Mouse (Mus musculus) midbrain, embryonic 16.5 days (tissue): ENCODE measurements around the gene Ttc21b. TPM values are rescaled to one million over a fixed set of nuclear protein-coding genes. Genes with fewer than 3 reads are reported as not detected.

ENCODE experiments used
- ATAC-seq: fragments of 200-750 bp; cut with Nextera tagmentation; 2 replicates; pipeline ENCODE4 v1.8.0; 2017; ENCODE audit warnings: moderate TSS enrichment
- H3K27ac ChIP-seq: fragments of 300-500 bp; sonication (generic); 2 replicates; pipeline ENCODE4 v1.5.1; 2014; ENCODE audit warnings: mild to moderate bottlenecking, low read length, mixed read lengths
- H3K27me3 ChIP-seq: fragments of 300-500 bp; sonication (generic); 2 replicates; pipeline ENCODE4 v1.6.1; 2014; ENCODE audit warnings: low read depth, low read length, mixed read lengths; ENCODE audit not compliant: control insufficient read depth, insufficient read depth
- H3K36me3 ChIP-seq: fragments of 300-500 bp; sonication (generic); 2 replicates; pipeline ENCODE4 v1.6.1; 2014; ENCODE audit warnings: mild to moderate bottlenecking, low read length, moderate library complexity, mixed read lengths; ENCODE audit not compliant: control insufficient read depth, insufficient read depth
- H3K4me1 ChIP-seq: fragments of 300-500 bp; sonication (generic); 2 replicates; pipeline ENCODE4 v1.6.1; 2014; ENCODE audit warnings: mild to moderate bottlenecking, low read length, mixed read lengths; ENCODE audit not compliant: control insufficient read depth, insufficient read depth
- H3K4me2 ChIP-seq: fragments of 300-500 bp; sonication (generic); 2 replicates; pipeline ENCODE4 v1.6.1; 2014; ENCODE audit warnings: mild to moderate bottlenecking, low read length, mixed read lengths
- H3K4me3 ChIP-seq: fragments of 300-500 bp; sonication (generic); 2 replicates; pipeline ENCODE4 v1.5.1; 2014; ENCODE audit warnings: low read depth, mild to moderate bottlenecking, low read length, moderate library complexity, mixed read lengths
- H3K9ac ChIP-seq: fragments of 300-500 bp; sonication (generic); 2 replicates; pipeline ENCODE4 v1.6.1; 2014; ENCODE audit warnings: low read depth, low read length, mixed read lengths
- H3K9me3 ChIP-seq: fragments of 300-500 bp; sonication (generic); replicated peaks from 2 replicates; pipeline ENCODE4 v1.6.1; 2014; ENCODE audit warnings: mild to moderate bottlenecking, low read length, mixed read lengths; ENCODE audit not compliant: control insufficient read depth, poor library complexity, severe bottlenecking
- WGBS: fragments of 180-500 bp; shearing (Covaris S2); extraction: QIAGEN DNeasy Blood & Tissue Kit; methylation state at CpG from one replicate; pipeline ENCODE4 v1.1.7; 2014; 5-methylcytosine and 5-hydroxymethylcytosine counted together
- polyA plus RNA-seq: library from polyadenylated mRNA; unstranded; fragments of >200 nt; fragmentation: Nextera tagmentation; extraction: Ambion mirVana; gene quantifications from 2 replicates; pipeline ENCODE4 v1.2.1, GENCODE M21; 2015

Ttc21b gene
- polyA plus RNA-seq, 1 experiment from 2014 or later, result 11.8 TPM

DNA sequence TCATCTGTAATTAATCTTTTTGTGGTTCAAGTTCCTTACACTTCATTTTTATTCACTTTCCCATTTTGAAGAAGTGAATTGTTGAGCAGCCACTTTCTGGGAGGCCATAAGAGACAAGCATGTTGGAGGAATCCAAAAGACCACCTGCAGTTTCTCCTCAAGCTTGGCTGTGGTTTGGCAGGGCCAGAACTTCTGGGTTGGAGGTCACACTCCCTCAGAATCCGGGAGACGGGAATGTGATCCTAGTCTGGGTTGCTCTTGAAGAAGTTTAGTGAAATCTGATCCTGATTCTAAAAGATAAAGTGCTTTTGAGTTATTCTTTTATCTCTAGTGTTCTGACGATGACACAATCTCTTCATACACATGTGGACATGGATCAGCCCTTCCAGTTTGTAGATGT lies 105.9 kb downstream of the Ttc21b start:
- H3K27me3 ChIP-seq, result no peaks in the 10 kb centered on the region
- WGBS, result 86% methylated on average over 3 of the region's 3 CpGs
- H3K4me1 ChIP-seq, result no peaks in the 10 kb centered on the region; the same call in 1 of the 2 replicates
- H3K9ac ChIP-seq, result no peak overlapping the region
- no peak overlapping the region for H3K4me2 ChIP-seq
- no peak overlapping the region for H3K27ac ChIP-seq
- no peaks in the 10 kb centered on the region for H3K9me3 ChIP-seq
- H3K36me3 ChIP-seq, result no peaks in the 10 kb centered on the region
- ATAC-seq, result no peak
- H3K4me3 ChIP-seq, result no peak overlapping the region

DNA sequence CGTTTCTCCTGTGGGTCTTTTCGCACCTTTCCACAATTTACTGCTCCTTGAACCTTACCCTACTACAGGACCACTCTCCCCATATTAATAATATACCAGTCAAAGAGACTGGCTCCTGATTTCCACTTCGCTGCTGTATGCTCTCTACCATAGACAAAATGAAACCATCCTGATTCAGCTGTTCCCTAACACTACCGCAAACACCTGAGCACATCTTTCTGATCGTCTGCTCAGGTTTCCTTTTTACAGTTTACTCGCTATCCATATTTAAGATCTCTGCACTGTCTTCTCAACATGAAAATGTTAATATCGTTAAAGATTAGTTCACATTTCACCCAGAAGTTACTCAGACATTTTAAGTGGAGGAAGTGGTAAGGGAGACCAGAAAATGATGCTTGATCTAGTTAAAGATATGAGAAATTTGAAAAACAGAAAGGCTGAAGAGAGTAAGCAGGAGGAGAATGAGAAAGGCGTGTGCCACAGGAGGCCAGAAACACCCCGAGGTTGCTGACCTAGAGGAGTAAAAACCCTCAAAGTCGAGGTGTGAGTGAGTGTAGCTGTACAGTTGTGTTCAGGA lies 107.7 kb downstream of the Ttc21b start:
- ATAC-seq, result no peak
- no peaks in the 10 kb centered on the region for H3K9me3 ChIP-seq
- no peak overlapping the region for H3K27ac ChIP-seq
- H3K9ac ChIP-seq, result no peak overlapping the region
- WGBS, result 85% methylated on average over 10 of the region's 10 CpGs
- H3K4me3 ChIP-seq, result no peak overlapping the region
- no peaks in the 10 kb centered on the region for H3K36me3 ChIP-seq
- H3K27me3 ChIP-seq, result no peaks in the 10 kb centered on the region
- H3K4me2 ChIP-seq, result no peak overlapping the region
- no peaks in the 10 kb centered on the region; the same call in 1 of the 2 replicates for H3K4me1 ChIP-seq

DNA sequence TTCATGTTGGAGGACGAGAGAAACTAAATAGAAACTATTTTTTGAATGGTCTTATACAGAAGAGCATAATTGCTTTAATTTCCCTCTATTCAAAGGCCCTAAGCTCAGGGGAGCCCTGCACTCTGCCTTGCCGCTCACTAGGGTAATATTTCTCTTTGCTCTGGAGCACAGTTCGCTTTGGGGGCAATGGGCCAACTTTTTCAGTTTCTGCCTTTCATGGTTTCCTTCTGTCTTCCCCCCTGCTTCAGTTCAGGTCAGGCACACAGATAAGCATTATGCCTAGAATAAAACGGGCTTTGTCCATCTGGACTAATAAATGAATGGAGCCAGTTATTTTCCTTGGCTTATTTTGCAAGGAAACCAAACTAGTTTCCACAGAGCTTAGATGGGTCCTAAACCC lies 109.9 kb downstream of the Ttc21b start:
- H3K9ac ChIP-seq, result no peak overlapping the region
- no peak for ATAC-seq
- H3K4me2 ChIP-seq, result no peak overlapping the region
- 46% methylated on average over 4 of the region's 4 CpGs for WGBS
- no peaks in the 10 kb centered on the region for H3K9me3 ChIP-seq
- H3K27ac ChIP-seq, result no peak overlapping the region
- H3K27me3 ChIP-seq, result no peaks in the 10 kb centered on the region
- no peaks in the 10 kb centered on the region for H3K36me3 ChIP-seq
- no peak overlapping the region for H3K4me3 ChIP-seq
- H3K4me1 ChIP-seq, result no peaks in the 10 kb centered on the region; the same call in 1 of the 2 replicates

DNA sequence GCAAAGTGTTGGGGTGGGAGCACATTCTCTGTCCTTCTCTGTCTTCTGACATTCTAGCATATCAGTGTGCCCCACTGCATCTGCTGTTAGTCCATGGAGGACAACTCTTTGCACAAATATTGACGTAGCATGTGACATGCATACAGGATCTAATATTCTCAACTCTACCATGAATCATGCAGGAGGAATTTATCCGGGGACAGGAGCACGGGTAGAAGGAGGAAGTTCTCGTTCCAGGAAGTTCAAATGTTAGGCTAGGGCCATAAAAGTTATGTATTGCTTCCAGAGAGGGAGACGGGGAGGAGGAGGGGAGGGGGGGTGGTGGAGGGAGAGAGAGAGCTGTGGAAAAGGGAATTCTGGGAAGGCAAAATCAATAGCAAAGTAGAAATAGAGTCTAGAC lies 111.6 kb downstream of the Ttc21b start:
- Histone ChIP-seq H3K4me1 (no peaks in the 10 kb centered on the region; the same call in 1 of the 2 replicates), H3K36me3 (no peaks in the 10 kb centered on the region), H3K9ac (no peak overlapping the region), H3K27ac (no peak overlapping the region), H3K4me3 (no peak overlapping the region), H3K27me3 (no peaks in the 10 kb centered on the region), H3K9me3 (no peaks in the 10 kb centered on the region), H3K4me2 (no peak overlapping the region)
- no peak for ATAC-seq
- 74% methylated on average over 5 of the region's 5 CpGs for whole genome bisulfite sequencing

DNA sequence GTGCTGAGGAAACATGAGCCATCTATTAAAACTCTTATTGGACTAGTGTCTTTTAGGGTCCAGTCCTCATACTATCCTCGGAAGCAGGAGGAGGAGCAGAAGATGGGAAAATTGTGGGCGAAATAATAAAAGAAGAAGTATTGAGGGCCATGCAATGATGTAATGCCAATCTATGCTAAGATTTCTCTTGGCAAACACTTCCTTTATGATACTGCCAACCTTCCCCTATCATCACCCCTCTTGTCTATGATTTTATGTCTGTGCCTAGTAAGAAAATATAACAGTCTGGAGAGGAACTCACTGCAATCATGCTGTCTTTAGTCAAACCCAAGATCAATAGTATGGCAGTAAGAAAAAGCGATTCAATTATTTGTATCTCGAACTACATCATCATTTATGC lies 113.1 kb downstream of the Ttc21b start:
- Histone ChIP-seq H3K27me3 (no peaks in the 10 kb centered on the region), H3K4me1 (no peaks in the 10 kb centered on the region; the same call in 1 of the 2 replicates), H3K9ac (no peak overlapping the region), H3K4me2 (no peak overlapping the region), H3K9me3 (no peaks in the 10 kb centered on the region), H3K36me3 (no peaks in the 10 kb centered on the region), H3K4me3 (no peak overlapping the region), H3K27ac (no peak overlapping the region)
- ATAC-seq, result no peak
- 92% methylated on average over 4 of the region's 4 CpGs for WGBS

DNA sequence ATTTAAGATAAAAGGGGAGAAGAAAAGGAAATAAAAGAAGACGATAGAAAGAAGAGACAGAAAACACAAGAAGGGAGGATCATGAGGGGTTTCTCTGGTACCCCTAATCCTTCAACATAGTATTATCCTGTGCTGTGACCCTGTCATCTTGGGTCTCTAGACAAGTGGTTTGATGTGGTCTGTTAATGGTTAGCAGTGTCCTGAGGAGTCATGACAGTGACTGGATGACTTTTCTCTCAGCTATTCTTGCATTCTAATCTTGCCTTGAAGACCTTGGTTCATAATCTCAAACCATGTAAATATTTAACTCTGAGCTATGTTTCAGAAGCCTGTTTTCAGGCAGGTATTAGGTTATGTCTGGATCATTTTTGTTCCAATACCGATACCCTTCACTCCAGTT lies 113.7 kb downstream of the Ttc21b start:
- H3K4me1 ChIP-seq, result no peaks in the 10 kb centered on the region; the same call in 1 of the 2 replicates
- 89% methylated on average over 2 of the region's 2 CpGs for WGBS
- no peaks in the 10 kb centered on the region for H3K36me3 ChIP-seq
- no peak overlapping the region for H3K27ac ChIP-seq
- H3K9ac ChIP-seq, result no peak overlapping the region
- H3K4me2 ChIP-seq, result no peak overlapping the region
- no peak overlapping the region for H3K4me3 ChIP-seq
- no peaks in the 10 kb centered on the region for H3K9me3 ChIP-seq
- ATAC-seq, result no peak
- no peaks in the 10 kb centered on the region for H3K27me3 ChIP-seq

DNA sequence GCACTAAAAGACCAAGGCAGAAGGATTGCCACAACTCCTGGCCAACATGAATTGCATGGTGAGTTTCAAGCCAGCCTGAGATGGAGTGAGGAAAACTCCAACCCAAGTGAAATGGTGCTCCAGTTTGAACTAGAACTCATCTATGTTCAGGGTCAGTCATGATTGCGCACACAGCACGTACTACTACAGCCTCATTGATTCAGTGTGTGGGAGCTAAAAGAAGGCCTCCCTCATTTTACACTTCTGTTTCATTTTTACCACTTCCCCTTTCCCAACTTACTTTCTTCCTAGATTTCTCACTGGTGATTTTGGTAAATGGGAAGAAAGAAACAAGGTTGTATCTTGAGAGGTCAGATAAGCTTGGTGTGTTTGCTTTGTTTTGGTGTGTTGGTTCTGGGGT lies 114.1 kb downstream of the Ttc21b start:
- H3K4me2 ChIP-seq, result no peak overlapping the region
- no peaks in the 10 kb centered on the region; the same call in 1 of the 2 replicates for H3K4me1 ChIP-seq
- no peaks in the 10 kb centered on the region for H3K27me3 ChIP-seq
- 90% methylated on average over 2 of the region's 2 CpGs for WGBS
- no peaks in the 10 kb centered on the region for H3K9me3 ChIP-seq
- H3K27ac ChIP-seq, result no peak overlapping the region
- ATAC-seq, result no peak
- no peak overlapping the region for H3K4me3 ChIP-seq
- H3K9ac ChIP-seq, result no peak overlapping the region
- no peaks in the 10 kb centered on the region for H3K36me3 ChIP-seq

DNA sequence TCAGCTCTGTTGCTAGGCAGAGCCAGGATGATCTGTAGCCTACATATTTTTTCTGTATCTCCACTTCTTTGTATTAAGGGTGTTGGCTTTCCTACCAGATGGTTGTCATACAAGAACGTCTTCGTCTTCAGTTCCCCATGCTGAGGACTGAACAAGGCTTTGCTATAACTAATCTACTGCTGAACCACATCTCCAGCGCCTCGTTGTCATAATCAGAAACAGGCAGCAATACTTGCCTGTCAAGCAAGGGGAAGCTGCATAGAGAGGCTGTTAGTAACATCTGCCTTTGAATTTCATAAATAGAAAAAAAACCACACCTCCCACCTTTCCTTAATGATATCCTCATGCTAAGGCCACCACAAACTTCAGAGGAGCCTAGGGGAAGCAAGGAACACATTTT lies 116.2 kb downstream of the Ttc21b start:
- H3K9ac ChIP-seq, result no peak overlapping the region
- WGBS, result 80% methylated on average over 4 of the region's 4 CpGs
- H3K27ac ChIP-seq, result no peak overlapping the region
- H3K36me3 ChIP-seq, result no peaks in the 10 kb centered on the region
- H3K4me3 ChIP-seq, result no peak overlapping the region
- ATAC-seq, result no peak
- no peaks in the 10 kb centered on the region for H3K9me3 ChIP-seq
- no peaks in the 10 kb centered on the region for H3K27me3 ChIP-seq
- H3K4me2 ChIP-seq, result no peak overlapping the region
- no peaks in the 10 kb centered on the region for H3K4me1 ChIP-seq
